Mouse (Mus musculus) kidney, adult 9 months (tissue): ENCODE results near the gene Rilp.

Source experiments
- DNase-seq: peaks from one replicate; pipeline ENCODE4 v3.0.0; 2022

The Rilp gene

DNA sequence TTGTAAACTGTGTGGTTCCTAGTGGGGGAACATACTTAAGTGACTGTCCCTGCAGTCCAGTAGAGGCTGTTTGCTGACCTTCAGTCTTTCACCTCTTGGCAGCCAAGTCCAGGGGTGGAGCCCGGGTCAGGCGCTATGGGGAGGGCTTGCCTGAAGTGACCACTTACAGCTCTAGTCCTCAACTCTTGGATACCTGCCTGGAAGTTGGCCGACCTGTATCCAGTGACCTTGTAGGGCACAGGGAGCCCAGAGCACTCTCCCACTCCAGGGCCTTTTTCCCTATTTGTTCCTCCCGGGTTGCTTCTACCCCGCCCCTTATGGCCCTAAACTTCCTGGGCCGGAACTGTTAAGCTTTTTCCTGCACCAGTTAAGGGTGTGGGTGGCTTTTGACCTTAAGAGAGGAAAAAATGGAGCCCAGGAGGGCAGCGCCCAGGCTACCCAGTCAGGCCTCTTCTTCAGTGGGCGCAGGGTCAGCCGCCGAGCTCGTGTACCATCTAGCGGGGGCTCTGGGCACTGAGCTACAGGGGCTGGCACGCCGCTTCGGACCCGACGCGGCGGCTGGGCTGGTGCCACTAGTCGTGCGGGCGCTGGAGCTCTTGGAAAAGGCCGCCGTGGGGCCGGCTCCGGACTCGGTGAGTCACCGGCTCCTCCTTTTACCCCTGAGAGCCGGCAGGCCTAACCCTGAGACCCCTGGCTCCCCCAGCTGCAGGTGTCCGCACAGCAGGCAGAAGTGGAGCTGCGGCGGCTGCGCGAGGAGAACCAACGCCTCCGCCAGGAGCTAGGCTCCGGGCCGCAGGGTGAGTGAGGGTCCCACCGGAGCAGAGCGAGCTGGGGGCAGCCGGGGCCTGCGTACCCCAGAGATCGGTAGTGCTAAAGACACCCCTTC, at the start of gene Rilp:
Rilp (plus strand) TSS at position 354 of the 886 bp plus-strand sequence.
- DNase-seq = peak; percentile 99

DNA sequence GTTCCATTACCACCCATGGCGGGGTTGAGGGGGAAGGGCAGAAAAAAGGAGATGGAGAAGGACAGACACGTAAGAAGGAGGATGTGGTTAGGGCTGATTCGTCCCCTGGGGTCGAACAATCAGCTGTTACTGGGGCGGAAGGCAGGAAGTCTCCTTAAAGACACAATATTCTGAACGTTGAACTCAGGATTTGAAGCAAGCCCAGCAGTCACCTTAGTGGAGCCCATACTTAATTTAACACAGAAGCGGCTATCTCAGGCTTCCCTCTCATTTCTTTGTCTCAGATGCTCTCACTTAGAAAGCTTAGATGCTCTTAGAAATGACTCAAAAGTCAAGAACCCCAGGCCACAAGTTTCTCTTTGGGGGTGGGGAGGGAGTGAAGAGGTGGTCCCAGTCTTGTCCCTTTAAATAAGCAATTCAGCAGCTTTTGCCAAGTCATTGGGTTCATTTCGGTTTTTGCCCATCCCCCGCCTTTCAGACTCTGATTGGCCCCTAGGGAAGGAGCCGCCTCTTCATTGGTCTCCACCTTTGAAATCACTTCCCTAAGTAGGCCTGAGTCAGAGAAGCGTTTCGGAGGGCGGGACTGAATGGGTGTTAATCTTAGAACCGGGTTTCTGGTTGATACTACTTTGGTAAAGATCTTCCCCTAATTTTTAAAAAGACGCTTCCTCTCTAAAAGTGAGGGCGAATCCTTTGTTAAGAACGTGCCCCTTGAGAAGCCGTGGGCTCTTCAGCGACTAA, 49.6 kb upstream of the Rilp start:
- peak; percentile 98 for DNase-seq

DNA sequence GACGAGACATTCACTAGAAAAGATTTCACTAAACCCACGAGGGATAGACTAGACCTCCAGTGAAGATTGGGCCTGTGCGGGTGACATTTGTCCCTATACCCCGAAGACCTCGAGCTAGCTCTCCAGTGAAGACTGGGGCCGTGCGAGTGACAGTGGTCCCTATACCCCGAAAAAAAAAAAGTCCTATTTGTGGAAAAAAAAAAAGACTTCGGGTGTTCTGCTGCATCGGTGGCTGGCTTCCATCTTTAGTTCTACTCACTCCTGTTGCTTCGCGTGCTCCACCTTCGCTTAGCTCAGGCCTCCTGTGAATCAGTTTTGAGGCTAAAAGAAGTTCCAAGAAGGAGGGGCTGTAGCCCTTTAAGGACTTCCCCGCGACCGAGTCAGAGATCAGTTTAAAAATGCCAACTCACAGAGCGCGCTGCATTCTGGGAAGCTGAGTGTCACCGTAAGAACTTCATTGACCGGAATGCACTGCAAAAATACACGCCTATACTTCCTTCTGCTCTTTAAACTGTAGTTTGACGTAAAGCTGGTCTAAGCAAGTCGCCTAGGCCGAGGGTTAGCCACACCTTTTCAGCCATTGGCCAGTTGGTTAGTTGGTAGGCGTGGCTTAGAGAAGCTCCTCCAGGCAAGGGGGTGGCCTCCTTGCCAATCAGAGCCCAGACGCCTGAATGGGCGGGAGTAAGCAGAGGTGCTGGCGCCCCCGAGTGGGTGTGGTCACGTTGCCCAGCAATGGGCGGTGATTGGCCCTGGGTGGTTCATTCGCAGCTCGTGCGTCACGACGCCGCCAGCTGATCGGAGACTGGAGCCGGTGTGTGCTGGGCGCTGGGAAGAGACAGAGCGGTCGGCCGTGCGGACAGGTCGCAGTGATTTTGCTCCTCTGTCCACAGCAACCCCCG, 48.8 kb upstream of the Rilp start, which contains the start of gene Tlcd2:
Tlcd2 (plus strand) TSS at position 872 of the 899 bp plus-strand sequence.
- DNase-seq = peak; percentile 100

DNA sequence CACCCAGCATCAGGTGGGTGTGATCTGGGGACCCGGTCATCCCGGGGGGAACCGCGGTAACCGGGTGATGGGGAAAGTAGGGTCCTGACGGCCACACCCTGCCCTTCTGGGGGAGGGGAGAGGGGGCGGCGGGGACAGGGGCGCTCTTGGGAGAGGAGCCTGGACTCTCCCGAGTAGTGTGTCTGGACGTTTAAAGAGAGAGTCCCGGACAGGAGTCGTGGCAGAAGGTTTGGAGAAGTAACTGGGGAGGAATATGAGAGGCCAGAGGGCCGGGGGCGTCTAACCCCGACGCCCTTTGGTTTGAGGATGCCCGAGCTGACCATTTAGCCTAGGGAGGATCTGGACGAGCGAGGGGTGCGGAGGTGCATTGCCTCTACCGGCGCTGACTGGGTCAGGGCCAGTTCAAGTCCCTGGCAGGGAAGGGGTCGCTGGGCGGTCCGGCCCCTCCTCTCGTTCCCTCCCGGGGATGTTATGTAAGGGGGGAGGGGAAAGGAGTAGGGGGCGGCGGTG, 48.1 kb upstream of the Rilp start:
- DNase-seq = no peak

DNA sequence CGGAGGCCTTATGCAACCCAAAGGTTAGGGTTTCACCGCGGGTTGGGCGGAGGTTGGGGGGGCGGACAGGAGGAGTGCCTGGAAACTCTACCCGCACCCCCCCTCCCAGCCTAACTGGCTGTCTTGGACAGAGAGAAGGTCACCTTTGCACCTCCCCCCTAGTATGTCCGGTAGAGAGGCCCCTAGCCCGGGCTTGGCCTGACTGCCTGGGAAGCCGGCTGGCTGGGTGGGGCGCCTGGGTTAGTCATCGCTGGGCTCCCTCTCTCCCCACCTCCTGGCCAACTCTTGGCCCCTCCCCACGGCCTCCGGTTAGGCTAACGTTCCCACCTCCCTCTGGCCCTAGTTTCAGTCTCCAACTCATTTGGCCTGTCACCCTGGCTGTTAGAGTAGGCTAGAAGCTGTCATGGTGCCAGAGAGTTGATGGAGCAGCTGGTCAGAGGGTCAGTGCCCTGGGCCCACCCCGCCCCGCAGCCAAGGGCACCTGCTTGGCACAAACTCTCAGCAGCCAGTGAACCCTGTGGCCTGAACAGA, 47.6 kb upstream of the Rilp start:
- peak; percentile 98 for DNase-seq

DNA sequence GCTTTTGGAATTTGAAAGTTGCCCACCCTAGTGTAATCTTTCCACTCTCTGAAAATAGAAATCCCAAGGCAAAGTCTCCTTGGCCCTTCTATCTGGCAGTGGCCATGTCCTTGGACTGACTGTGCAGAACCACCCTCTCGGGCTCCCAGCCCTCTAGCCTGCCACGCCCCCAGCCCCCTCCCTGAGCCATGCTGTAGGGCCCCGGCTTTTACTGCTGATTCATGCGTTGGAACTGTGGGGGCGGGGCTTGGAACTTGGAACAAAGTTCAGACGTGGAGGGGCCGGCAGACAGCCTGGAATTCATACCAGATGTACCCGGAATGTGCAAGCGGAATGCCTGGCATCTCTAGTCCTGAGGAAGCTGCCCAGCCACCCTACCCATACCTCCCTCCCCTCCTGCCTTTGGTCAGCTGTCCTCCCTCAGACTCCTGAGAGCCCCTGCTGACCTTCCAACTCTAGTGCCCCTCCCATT, 47.0 kb upstream of the Rilp start:
- peak; percentile 98 for DNase-seq

DNA sequence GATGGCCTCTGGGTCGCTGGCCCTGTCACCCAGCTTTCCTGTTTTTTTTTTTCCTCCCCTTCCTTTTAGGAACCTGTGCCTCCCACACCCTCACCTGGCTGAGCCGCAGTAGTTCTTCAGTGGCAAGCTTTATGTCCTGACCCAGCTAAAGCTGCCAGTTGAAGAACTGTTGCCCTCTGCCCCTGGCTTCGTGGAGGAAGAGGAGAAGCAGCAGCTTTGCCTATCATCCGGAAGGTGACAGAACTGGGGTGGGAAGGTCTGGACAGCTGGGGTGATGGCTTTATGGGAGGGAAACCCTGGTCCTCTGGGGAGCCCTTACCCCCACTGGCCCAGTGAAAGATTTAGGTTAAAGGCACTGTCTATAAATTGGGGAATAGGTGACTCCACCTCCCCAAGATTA, 46.3 kb upstream of the Rilp start:
- DNase-seq = peak; percentile 37

DNA sequence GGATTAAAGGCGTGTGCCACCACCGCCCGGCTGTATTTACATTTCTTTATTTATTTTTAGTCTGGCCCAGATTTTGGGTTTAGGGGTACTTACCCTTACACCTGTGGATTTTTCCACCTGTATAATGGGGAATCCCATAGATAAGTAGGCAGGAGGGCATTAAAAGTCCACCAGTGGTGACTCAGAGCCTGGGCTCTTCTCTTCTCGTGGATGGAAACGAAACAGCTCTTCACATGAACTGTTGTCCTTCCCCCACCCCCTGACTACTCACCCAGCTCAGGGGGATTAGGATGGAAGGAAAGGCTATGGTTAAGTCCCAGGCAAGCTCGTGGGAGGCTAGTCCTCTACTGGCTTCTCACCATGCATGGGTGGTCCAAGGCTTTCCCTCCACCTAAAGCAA, 45.5 kb upstream of the Rilp start:
- DNase-seq = no peak

DNA sequence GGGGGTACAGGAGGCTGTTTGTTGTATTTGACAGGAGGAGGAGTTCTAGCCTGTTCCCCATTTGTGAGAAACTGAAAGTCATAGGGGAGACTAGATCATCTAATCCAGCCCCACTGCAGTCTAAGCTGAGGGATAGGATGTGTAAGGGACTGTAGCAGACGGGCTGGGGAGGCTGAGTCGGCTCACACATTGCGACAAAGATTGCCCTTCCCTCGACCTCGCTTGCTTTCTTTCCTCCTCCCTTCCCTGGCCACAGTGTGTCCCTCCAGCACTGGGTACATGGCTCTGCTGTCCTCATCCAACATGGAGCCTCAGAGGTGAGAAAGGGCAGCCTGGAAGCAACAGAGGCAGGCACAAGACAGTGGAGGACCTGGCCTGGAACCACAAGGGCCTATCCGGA, 44.8 kb upstream of the Rilp start:
- DNase-seq = no peak

DNA sequence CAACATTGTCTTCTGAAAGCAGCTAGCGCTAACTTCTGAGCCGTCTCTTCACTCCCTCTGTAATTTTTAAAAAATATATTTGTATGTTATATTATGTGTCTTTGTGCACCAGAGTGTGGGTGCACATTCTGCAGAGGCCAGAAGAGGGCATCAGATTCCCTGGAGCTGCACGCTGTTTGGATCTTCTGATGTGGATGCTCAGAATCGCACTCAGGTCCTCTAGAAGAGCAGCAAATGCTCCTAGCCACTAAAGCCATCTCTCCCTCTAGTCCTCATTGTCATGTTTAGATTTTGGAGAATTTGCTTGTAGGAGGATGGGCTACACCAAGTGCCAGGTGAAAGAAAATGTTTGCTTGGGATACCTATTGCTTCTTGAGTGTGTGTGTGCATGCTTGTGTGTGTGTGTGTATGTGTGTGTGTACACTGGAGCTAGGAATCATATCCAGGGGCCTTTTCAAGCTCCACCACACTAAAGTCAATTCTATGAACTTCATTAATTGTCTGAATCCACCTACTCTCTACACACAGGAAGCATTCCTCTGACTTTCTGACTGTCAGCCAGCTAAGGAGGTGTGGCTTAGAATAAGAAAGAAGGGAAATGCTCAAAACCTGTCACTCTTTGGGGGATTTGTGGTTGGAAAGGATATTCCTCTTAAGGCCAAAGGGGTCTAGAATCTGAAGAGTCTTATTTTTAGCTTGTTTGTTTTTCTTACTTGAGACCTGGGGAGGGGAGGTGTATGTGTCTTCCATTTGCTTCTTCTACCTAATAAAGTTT, 43.0 kb upstream of the Rilp start:
- DNase-seq = peak; percentile 32

DNA sequence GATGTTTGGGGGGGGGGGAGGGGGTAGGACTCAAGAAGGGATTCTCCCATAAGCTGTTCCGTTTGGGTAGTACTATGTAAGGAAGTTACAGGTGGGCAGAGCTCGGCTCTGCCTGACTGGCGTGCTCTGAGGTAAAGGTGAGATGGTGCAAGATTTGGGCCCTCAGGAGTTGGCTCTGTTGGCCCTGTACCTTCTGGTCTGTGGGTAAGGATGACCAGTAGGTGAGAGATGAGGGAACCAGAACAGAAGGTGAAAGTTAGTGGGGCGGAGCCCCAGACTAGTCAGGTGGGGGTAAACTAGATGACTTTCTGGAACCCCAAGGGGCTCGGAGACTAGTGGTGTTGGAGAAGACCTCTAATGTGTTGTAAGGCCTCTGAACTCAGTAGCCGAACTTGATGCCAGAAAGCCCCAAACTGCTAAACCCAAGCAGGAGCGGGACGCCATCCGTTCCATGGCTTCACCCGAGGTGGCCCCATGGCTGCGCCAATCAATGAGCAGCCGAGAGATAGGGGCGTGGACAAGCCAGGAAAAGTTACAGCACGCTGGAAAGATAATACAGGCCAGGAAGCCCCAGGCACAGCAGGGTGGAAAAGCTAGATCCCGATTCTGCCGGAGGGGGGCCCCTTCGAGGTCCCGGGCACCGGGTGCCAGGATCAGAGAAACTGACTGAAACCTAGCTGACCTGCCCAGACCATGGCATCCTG, 42.2 kb upstream of the Rilp start:
- peak; percentile 76 for DNase-seq

DNA sequence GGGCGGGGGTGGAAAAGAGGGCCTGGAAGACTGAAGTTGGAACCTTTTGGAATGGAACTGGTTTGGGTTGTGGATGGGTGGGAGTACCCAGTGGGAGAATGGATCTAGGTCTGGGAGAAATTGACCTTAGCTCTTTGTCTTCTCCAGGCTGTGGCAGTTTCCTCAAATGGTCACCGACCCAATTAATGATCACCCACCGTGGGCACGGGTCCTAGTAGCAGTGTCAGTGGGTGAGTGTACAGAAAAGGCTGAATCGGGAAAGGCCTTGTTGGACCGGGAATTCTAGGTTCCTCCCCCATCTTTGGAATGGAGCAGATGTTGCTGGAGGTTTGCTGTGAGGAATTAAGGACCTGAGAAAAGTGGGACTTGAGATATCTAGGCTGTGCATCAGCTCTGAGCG, 41.5 kb upstream of the Rilp start:
- DNase-seq = peak; percentile 53

DNA sequence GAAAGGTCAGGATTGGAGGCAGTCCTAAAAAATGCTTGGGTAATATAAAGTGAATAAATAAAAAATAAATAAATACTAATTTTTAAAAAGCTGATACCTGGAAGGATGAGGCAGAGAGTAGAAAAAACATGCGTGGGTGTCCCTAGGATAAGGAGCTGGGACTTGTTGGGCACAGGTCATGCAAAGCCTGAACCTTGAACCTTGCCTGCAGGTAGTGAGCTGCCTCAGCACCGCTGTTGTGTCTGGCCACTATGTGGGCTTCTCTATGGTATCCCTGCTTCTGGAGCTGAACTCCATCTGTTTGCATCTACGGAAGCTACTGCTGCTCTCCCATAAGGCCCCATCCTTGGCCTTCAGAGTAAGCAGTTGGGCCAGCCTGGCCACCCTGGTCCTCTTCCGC, 40.6 kb upstream of the Rilp start:
- peak; percentile 38 for DNase-seq

DNA sequence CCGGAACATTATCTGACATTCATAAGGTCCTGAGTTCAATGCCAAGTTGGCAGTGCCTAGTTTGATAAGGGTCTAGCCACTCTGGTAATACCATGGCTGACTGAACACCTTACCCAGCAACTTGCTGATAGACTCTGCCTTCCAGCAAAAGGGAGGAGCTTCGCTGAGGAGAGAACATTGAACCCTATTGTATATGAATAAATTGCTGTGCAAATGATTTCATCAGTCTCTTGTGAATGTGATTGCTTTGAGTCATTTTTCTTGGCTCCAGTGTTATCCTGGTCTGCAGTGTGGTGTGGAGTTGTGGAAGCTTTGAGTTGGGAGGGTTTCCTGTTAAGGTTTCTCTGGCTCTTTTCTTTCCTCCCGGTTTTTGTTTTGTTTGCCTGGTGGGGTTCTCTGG, 39.2 kb upstream of the Rilp start:
- DNase-seq = no peak

DNA sequence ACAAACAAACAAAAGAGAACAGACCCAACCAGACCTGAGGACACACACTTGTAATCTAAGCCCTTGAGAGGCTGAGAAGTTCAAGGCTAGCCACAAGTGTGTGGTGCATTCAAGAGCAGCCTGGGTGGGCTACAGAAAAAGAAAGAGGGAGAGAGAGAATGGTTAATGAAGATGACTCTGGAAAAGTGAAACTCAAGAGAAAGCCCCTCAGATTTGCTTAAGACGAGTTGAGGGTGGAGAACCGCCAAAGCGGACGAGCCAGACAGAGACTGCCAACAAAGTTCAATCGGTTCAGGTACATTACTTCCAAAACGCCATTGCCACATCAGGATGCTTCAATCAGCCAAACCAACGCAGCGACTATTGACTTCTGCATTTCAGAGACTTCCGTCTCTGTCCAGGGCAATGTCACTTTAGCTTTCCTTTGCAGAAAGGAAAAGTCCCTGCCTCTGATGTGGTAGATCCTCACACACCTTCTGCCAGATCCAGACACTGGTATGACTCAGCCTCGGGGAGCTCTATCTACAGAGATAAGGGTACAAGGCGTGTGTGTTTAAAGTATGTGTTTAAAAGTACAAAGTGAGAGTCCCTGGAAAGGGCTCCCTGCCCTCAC, 37.3 kb upstream of the Rilp start:
- no peak for DNase-seq

DNA sequence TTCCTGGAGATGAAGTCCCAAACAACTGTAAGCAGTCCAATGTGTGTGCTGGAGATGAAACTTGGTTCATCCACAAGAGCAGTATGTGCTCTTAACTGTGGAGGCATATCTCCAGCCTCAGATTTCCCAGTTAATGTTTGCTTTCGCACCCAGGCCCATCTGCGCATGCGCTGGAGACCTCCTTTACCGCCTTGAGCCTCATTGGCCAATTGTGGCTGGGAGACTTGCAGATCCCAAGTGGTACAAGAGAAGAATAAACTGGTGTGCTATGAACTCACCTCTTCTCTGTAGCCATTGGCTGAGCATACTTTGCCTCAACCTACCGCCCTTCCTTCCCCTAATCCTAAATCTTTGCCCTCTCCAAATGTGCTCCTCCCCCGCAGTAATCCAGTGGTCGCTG, 36.5 kb upstream of the Rilp start:
- DNase-seq = no peak

DNA sequence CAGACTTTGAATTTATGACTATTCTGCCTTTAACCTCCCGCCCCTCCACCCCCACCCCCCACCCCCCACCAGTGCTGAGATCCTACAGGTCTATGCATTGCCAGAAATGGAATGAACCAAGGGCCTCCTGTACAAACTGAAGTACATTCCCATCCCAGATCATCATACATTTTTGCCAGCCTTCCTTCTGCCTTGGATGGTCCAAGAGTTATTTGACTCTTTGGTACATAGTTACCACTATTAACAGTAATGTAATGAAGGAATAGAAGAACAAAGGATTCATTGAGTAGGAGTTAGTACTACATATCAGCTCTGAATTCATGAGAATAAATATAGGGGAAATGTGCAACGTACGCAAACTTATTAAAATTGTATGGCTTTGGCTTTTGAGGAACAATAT, 23.7 kb upstream of the Rilp start:
- no peak for DNase-seq

DNA sequence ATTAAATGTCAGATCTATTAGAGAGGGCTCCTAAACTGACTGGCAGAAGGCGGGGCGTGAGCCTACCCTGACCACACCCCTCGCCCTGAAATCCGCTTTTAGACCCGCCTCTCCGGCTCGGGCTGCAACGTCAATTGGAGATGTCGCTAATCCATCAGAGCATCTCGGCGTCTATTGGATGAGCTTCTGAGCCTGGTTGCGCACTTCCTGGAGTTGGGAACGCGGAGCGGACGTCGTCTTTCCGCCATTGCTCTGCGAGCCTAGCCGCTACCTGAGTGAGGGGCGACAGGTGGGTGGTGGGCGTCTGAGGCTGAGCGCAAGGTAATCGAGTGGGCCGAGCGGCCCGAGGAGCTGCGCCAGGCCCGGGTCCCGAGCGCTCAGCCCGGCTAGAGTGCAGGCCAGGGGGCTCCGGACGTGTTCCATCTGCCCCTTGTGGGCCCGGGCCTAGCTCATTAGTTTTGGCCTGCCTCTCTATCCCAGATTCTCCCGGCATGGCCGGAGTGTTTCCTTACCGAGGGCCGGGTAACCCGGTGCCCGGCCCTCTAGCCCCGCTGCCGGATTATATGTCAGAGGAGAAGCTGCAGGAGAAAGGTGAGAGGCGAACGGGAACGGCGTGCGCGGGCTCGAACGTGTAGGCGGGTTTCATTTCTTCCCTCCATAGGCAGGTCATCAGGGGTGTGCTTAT, 23.2 kb upstream of the Rilp start, which contains the start of gene Prpf8:
Prpf8 (plus strand) TSS at position 216 of the 685 bp plus-strand sequence.
- DNase-seq = peak; percentile 99

DNA sequence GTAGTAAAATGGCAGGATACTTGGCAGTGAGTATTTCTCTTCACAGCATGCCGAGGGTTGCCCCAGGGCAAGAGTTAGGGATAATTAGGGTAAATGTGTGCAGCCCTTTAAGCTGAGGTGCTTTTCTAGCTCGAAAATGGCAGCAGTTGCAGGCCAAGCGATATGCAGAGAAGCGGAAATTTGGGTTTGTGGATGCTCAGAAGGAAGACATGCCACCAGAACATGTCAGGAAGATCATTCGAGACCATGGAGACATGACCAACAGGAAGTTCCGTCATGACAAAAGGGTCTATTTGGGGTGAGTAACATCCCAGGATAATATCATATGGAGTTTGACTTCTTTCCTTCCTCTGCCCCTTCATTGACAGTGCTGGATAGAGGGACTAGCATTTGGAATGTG, 22.4 kb upstream of the Rilp start:
- DNase-seq = peak; percentile 20
